In genomic region chr17:6477026-6477425, GRCm38 (mm10) we compare ENCODE assay signal across 8 mouse cellular contexts. TPM values are rescaled to one million over a fixed set of nuclear protein-coding genes. Genes with fewer than 3 reads are reported as not detected.
A peak's percentile ranks its signal among the peaks of the same experiment; 100 is the strongest.
DNase-seq lines count a peak whose midpoint lies in the region; ATAC-seq and TF ChIP-seq lines count a peak whose summit lies in the region.
"Not testable (repeated sequence)": the region's sequence is repeated elsewhere in the genome, so short reads cannot be mapped to it uniquely, and the experiment has no call there.

No protein-coding gene starts in this region.

- not testable (repeated sequence) for TF ChIP-seq CTCF in hindbrain, postnatal 0 days (IDR thresholded peaks at IDR 0.05; ENCODE audit: low read depth)

- DNase-seq in 3134 (ENCODE audit: extremely low read depth, insufficient read length, low spot score), result peak; percentile 34
- DNase-seq in embryonic facial prominence, embryonic 10.5 days (ENCODE audit: low spot score), result peak; percentile 67
- DNase-seq in hindbrain, postnatal 0 days (ENCODE audit: low spot score), result peak; percentile 58

- peak overlapping the region; percentile 76 for H3K4me3 ChIP-seq in embryonic facial prominence, embryonic 10.5 days
- peak overlapping the region; percentile 69 for H3K4me3 ChIP-seq in hindbrain, postnatal 0 days (ENCODE audit: low read length)
- H3K4me3 ChIP-seq in limb, embryonic 13.5 days, result peak overlapping the region; percentile 64

- WGBS in embryonic facial prominence, embryonic 10.5 days, result 1% methylated on average over 42 of the region's 42 CpGs
- WGBS in hindbrain, postnatal 0 days, result under 1% methylated on average over 31 of the region's 42 CpGs
- WGBS in limb, embryonic 13.5 days, result under 1% methylated on average over 42 of the region's 42 CpGs

- H3K9me3 ChIP-seq in embryonic facial prominence, embryonic 10.5 days; hindbrain, postnatal 0 days (ENCODE audit: low read length); limb, embryonic 13.5 days: not testable (repeated sequence)

- peaks cover 20% of the 10 kb centered on the region for H3K4me1 ChIP-seq in embryonic facial prominence, embryonic 10.5 days
- not testable (repeated sequence) for H3K4me1 ChIP-seq in hindbrain, postnatal 0 days (ENCODE audit: insufficient read depth, low read length)
- H3K4me1 ChIP-seq in limb, embryonic 13.5 days, result peaks cover 13% of the 10 kb centered on the region

- peak overlapping the region; percentile 88 for H3K27ac ChIP-seq in embryonic facial prominence, embryonic 10.5 days (replicated peaks)
- peak overlapping the region; percentile 75 for H3K27ac ChIP-seq in hindbrain, postnatal 0 days
- peak overlapping the region; percentile 78 for H3K27ac ChIP-seq in limb, embryonic 13.5 days

- peak overlapping the region; percentile 72 for H3K9ac ChIP-seq in hindbrain, postnatal 0 days (replicated peaks; ENCODE audit: low read length)
- H3K9ac ChIP-seq in limb, embryonic 13.5 days, result peak overlapping the region; percentile 89

- H3K4me2 ChIP-seq in hindbrain, postnatal 0 days (ENCODE audit: low read depth, low read length), result peak overlapping the region; percentile 69
- peak overlapping the region; percentile 73 for H3K4me2 ChIP-seq in limb, embryonic 13.5 days (replicated peaks)

- ATAC-seq in activated CD4-positive, CD25-positive, alpha-beta regulatory T cell, adult 4 months, result peak; percentile 84
- peak; percentile 69 for ATAC-seq in granulocyte monocyte progenitor cell, adult 5-6 weeks (replicated peaks; ENCODE audit: poor library complexity, severe bottlenecking)
- ATAC-seq in hindbrain, postnatal 0 days, result peak; percentile 85
- peak; percentile 82 for ATAC-seq in limb, embryonic 13.5 days (ENCODE audit: low FRiP score, low read depth)
- peak; percentile 58; the same call in 1 of the 2 replicates for ATAC-seq in megakaryocyte-erythroid progenitor cell, adult 5-6 weeks (replicated peaks; ENCODE audit: low FRiP score, low TSS enrichment, poor library complexity, severe bottlenecking)
- ATAC-seq in neutrophil, adult 5-6 weeks (ENCODE audit: extremely low read depth, insufficient number of reproducible peaks, low FRiP score, poor library complexity, severe bottlenecking), result 0 out of 2 replicates have a peak, but pooled peaks have one; percentile 13

- not testable (repeated sequence) for H3K36me3 ChIP-seq in embryonic facial prominence, embryonic 10.5 days (replicated peaks); hindbrain, postnatal 0 days (ENCODE audit: insufficient read depth, low read length); limb, embryonic 13.5 days

- H3K27me3 ChIP-seq in embryonic facial prominence, embryonic 10.5 days (replicated peaks; ENCODE audit: low read depth, poor library complexity, severe bottlenecking); hindbrain, postnatal 0 days (ENCODE audit: insufficient read depth, low read length); limb, embryonic 13.5 days: not testable (repeated sequence)

RNA-seq across cellular contexts. Expression of gene Dynlt1b, which starts 47.1 kb away (rescaled TPM):
- polyA plus RNA-seq in activated CD4-positive, CD25-positive, alpha-beta regulatory T cell, adult 4 months (2017; shearing (Covaris generic)), result 100 to 1,000 TPM; 170 to 195 TPM
- 495 TPM in 2 replicates for polyA plus RNA-seq in embryonic facial prominence, embryonic 10.5 days (2016; fragmentation: Nextera tagmentation; extraction: Ambion mirVana)
- total RNA-seq in granulocyte monocyte progenitor cell, adult 5-6 weeks (2014; fragmentation: Nextera tagmentation), result 96.0 and 128 TPM in 2 replicates
- total RNA-seq in granulocyte monocyte progenitor cell, adult 5-6 weeks (2017), result 142 and 194 TPM in 2 replicates
- total RNA-seq in hindbrain, postnatal 0 days (2014; rRNA removed), result 392 and 457 TPM in 2 replicates
- polyA plus RNA-seq in hindbrain, postnatal 0 days (2015; fragmentation: Nextera tagmentation; extraction: Ambion mirVana), result 1,203 and 1,233 TPM in 2 replicates
- 478 and 527 TPM in 2 replicates for polyA plus RNA-seq in limb, embryonic 13.5 days (2015; fragmentation: Nextera tagmentation; extraction: Ambion mirVana)
- 73.6 and 91.2 TPM in 2 replicates for total RNA-seq in megakaryocyte-erythroid progenitor cell, adult 5-6 weeks (2014; fragmentation: Nextera tagmentation)
- 101 and 104 TPM in 2 replicates for total RNA-seq in megakaryocyte-erythroid progenitor cell, adult 5-6 weeks (2017)
- total RNA-seq in neutrophil, adult 5-6 weeks (2017), result 180 and 185 TPM in 2 replicates

Comparison
In these comparisons a context has a peak if more than half of its experiments do, and no peak if none do; other contexts are left out.
1. Peak in every context shown above with its lines: DNase-seq, ATAC-seq, H3K4me3 ChIP-seq and H3K27ac ChIP-seq.
2. ATAC-seq: peak in every context shown above with its lines; median percentile 85 in hindbrain, postnatal 0 days; 84 in activated CD4-positive, CD25-positive, alpha-beta regulatory T cell, adult 4 months; 82 in limb, embryonic 13.5 days; 69 in granulocyte monocyte progenitor cell, adult 5-6 weeks; 58 in megakaryocyte-erythroid progenitor cell, adult 5-6 weeks; 13 in neutrophil, adult 5-6 weeks.